Comparison of ENCODE assay signal across 8 mouse cellular contexts in the genomic region with DNA sequence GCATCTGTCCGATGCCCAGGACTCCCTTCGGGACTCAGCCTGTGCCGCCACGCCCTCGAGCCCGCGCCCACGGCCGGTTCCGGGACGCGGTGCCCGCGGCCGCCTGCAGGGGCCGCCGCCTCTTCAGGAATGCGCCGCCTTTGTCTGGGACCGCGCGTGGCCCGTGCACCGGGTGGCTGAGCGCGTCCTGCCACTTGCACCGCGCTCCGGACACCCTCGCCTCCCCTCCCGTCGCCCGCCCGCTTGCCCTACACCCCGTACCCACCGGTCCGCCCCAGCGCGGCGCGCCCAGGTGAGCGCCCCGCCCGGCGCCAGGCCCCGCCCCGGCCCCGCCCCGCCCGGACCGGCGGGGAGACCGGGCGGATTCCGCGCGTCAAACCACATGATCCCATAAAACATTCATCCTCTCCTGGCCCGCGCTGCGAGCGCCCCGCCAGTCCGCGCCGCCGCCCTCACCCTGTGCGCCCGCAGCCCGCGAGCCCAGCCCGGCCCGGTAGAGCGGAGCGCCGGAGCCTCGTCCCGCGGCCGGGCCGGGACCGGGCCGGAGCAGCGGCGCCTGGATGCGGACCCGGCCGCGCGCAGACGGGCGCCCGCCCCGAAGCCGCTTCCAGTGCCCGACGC. TPM values are rescaled to one million over a fixed set of nuclear protein-coding genes. Genes with fewer than 3 reads are reported as not detected.
DNase-seq lines count a peak whose midpoint lies in the region; ATAC-seq and TF ChIP-seq lines count a peak whose summit lies in the region.

Gene Rtn4r, plus strand, starts transcription at position 402 of the 621 bp plus-strand sequence.

- H3K9ac ChIP-seq in heart, postnatal 0 days (replicated peaks; ENCODE audit: low read depth, low read length) = peak within 1 kb of the TSS; percentile 41

- TF ChIP-seq EP300 in heart, postnatal 0 days (IDR thresholded peaks at IDR 0.05; ENCODE audit: low read depth) = no peak

- no peaks in the 10 kb centered on the region for H3K36me3 ChIP-seq in embryonic facial prominence, embryonic 10.5 days (replicated peaks)
- no peaks in the 10 kb centered on the region for H3K36me3 ChIP-seq in heart, postnatal 0 days (replicated peaks; ENCODE audit: control insufficient read depth, insufficient read depth, low read length)

- TF ChIP-seq POLR2A in lung, adult 2 months (IDR thresholded peaks at IDR 0.05; ENCODE audit: borderline replicate concordance, extremely low read depth, low read depth, low read length) = no peak
- TF ChIP-seq POLR2A in olfactory bulb, adult 2 months (IDR thresholded peaks at IDR 0.05; ENCODE audit: insufficient read depth, low read depth, low read length) = no peak

- peaks cover 96% of the 10 kb centered on the region for H3K27me3 ChIP-seq in embryonic facial prominence, embryonic 10.5 days (replicated peaks; ENCODE audit: low read depth, poor library complexity, severe bottlenecking)
- H3K27me3 ChIP-seq in heart, postnatal 0 days (ENCODE audit: control insufficient read depth, insufficient read depth, low read length) = peaks cover 39% of the 10 kb centered on the region

- peak within 1 kb of the TSS; percentile 80 for H3K4me3 ChIP-seq in embryonic facial prominence, embryonic 10.5 days
- H3K4me3 ChIP-seq in heart, postnatal 0 days (ENCODE audit: low read depth, low read length) = peak within 1 kb of the TSS; percentile 75
- peak within 1 kb of the TSS; percentile 65 for H3K4me3 ChIP-seq in lung, adult 2 months (replicated peaks; ENCODE audit: extremely low read depth, low read depth, low read length)
- peak within 1 kb of the TSS; percentile 65 for H3K4me3 ChIP-seq in olfactory bulb, adult 2 months (ENCODE audit: insufficient read depth, low read depth, low read length)

- H3K27ac ChIP-seq in embryonic facial prominence, embryonic 10.5 days (replicated peaks) = peak within 1 kb of the TSS; percentile 81
- no peak within 1 kb of the TSS for H3K27ac ChIP-seq in heart, postnatal 0 days (ENCODE audit: low read depth)
- H3K27ac ChIP-seq in olfactory bulb, adult 2 months (ENCODE audit: insufficient read depth, low read depth, low read length) = no peak within 1 kb of the TSS

- peak within 1 kb of the TSS; percentile 99 for H3K4me2 ChIP-seq in heart, postnatal 0 days (ENCODE audit: low read depth, low read length)

- peak; percentile 34 for TF ChIP-seq CTCF in heart, postnatal 0 days (IDR thresholded peaks at IDR 0.05; ENCODE audit: low read depth)
- TF ChIP-seq CTCF in lung, adult 2 months (IDR thresholded peaks at IDR 0.05; ENCODE audit: insufficient read depth, low read length) = no peak
- TF ChIP-seq CTCF in olfactory bulb, adult 2 months (IDR thresholded peaks at IDR 0.05; ENCODE audit: insufficient read depth, low read depth, low read length) = peak; percentile 85

- DNase-seq in CD4-positive helper T cell, adult 2 months (ENCODE audit: low read depth, low spot score) = peak; percentile 46
- peak; percentile 50 to 62 for DNase-seq in adrenal gland, adult 18-20 months (ENCODE audit: low spot score in 2 of 2)
- peak; percentile 75 for DNase-seq in embryonic facial prominence, embryonic 10.5 days (ENCODE audit: low spot score)
- peak; percentile 23 for DNase-seq in heart, postnatal 0 days (ENCODE audit: low spot score)
- DNase-seq in kidney, postnatal 36 days = peak; percentile 76 to 82
- peak; percentile 52 for DNase-seq in lung, adult 2 months
- DNase-seq in c-Kit-positive CD71-positive TER-119-positive erythroid progenitor cells, embryonic 14.5 days (ENCODE audit: low spot score) = no peak

- no peaks in the 10 kb centered on the region for H3K9me3 ChIP-seq in embryonic facial prominence, embryonic 10.5 days
- no peaks in the 10 kb centered on the region for H3K9me3 ChIP-seq in heart, postnatal 0 days (replicated peaks; ENCODE audit: control insufficient read depth, low read length)

- ATAC-seq in heart, postnatal 0 days (ENCODE audit: insufficient read depth, low read depth) = peak; percentile 72

- H3K4me1 ChIP-seq in embryonic facial prominence, embryonic 10.5 days = peaks cover 15% of the 10 kb centered on the region
- H3K4me1 ChIP-seq in heart, postnatal 0 days (ENCODE audit: control insufficient read depth, insufficient read depth) = no peaks in the 10 kb centered on the region
- H3K4me1 ChIP-seq in lung, adult 2 months (ENCODE audit: control insufficient read depth, insufficient read depth, low read length) = 0 out of 2 replicates have a peak, but pooled peaks cover 3% of the 10 kb centered on the region
- peaks cover 33% of the 10 kb centered on the region for H3K4me1 ChIP-seq in olfactory bulb, adult 2 months (ENCODE audit: control insufficient read depth, insufficient read depth, low read length)

- WGBS in embryonic facial prominence, embryonic 10.5 days = under 1% methylated on average over 95 of the region's 96 CpGs
- WGBS in heart, postnatal 0 days = under 1% methylated on average over 80 of the region's 96 CpGs
- 1% methylated on average over 92 of the region's 96 CpGs for WGBS in lung, adult 2 months
- WGBS in olfactory bulb, adult 2 months = under 1% methylated on average over 74 of the region's 96 CpGs

RNA-seq across cellular contexts. Expression of gene Rtn4r, which starts in this region (rescaled TPM):
- under 1 TPM; 0.20 to 0.26 TPM for total RNA-seq in adrenal gland, adult 18-20 months (2021)
- polyA plus RNA-seq in embryonic facial prominence, embryonic 10.5 days (2016; fragmentation: Nextera tagmentation; extraction: Ambion mirVana) = 0.87 and 1.4 TPM in 2 replicates
- total RNA-seq in heart, postnatal 0 days (2014; rRNA removed; ENCODE audit: low replicate concordance) = 1.9 and 6.3 TPM in 2 replicates
- polyA plus RNA-seq in heart, postnatal 0 days (2015; fragmentation: Nextera tagmentation; extraction: Ambion mirVana) = 0.34 and 1.5 TPM in 2 replicates
- polyA plus RNA-seq in lung, adult 2 months (2012; rRNA removed) = 1.1 and 1.4 TPM in 2 replicates
- polyA plus RNA-seq in olfactory bulb, adult 2 months (2012; ENCODE audit: insufficient read depth, insufficient read length, low replicate concordance, missing spikeins) = not detected in 2 replicates

Comparison
In these comparisons a context has a peak if more than half of its experiments do, and no peak if none do; other contexts are left out.
1. Peak in DNase-seq in adrenal gland, adult 18-20 months; RNA of the gene not detected or under 1 TPM.